Mouse (Mus musculus) right cerebral cortex, postnatal 4 days (tissue): ENCODE results near the gene Fxyd6.

ENCODE experiments used
- DNase-seq: peaks from one replicate; pipeline ENCODE4 v3.0.0-alpha.2; 2022

Fxyd6 gene

DNA sequence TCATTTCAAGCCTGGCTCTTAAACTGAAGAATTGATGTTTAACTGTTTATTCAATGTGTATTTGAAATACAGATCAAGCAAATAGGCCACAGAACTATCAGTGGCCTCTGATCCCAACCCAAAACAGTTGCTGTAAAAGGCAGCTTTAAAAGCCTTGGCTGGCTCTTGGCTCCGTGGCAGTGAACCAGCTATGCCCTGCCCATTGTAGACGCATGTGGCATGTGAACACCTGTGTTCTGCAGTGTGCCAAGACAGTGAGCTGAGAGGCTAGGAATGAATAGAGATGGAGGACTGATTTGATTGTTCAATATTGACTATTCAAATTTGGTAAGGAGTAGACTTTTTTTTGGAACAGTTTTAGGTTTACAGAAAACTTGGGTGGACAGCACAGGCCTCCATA, 6.9 kb downstream of the Fxyd6 start:
- DNase-seq, result no peak

- peak; percentile 37 for DNase-seq
These were observed 10.6 kb downstream of the Fxyd6 start for GRCm38 (mm10) chr9:45380411-45381251.

- DNase-seq, result peak; percentile 23
These were observed 12.4 kb downstream of the Fxyd6 start for GRCm38 (mm10) chr9:45382336-45382735.

- no peak for DNase-seq
These were observed 12.8 kb downstream of the Fxyd6 start for GRCm38 (mm10) chr9:45382834-45383233.

- DNase-seq, result no peak
These were observed 13.9 kb downstream of the Fxyd6 start for GRCm38 (mm10) chr9:45383883-45384282.

DNA sequence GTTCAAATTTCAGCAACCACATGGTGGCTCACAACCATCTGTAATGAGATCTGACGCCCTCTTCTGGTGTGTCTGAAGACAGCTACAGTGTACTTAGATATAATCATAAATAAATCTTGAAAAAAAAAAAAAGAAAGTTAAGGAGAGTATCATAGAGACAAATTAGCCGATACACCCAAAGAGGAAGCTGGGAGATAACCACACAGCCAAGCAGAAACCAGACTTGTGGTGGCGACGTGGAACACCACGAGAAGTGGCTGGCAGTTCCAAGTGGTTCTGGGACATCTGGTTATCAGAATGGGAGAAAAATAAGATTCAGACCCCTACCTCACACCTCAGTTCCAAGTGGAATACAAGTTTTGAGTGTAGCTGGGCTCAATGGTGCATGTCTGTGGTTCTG, 16.7 kb downstream of the Fxyd6 start:
- DNase-seq, result no peak

- DNase-seq, result peak; percentile 84
These were observed 18.5 kb downstream of the Fxyd6 start for GRCm38 (mm10) chr9:45388385-45388994.

- no peak for DNase-seq
These were observed 19.6 kb downstream of the Fxyd6 start for GRCm38 (mm10) chr9:45389596-45389995.

GRCm38 (mm10) chr9:45391299-45391698, 21.3 kb downstream of the Fxyd6 start:
- DNase-seq, result no peak

- DNase-seq, result no peak
These were observed 25.2 kb downstream of the Fxyd6 start for GRCm38 (mm10) chr9:45395218-45395617.

DNA sequence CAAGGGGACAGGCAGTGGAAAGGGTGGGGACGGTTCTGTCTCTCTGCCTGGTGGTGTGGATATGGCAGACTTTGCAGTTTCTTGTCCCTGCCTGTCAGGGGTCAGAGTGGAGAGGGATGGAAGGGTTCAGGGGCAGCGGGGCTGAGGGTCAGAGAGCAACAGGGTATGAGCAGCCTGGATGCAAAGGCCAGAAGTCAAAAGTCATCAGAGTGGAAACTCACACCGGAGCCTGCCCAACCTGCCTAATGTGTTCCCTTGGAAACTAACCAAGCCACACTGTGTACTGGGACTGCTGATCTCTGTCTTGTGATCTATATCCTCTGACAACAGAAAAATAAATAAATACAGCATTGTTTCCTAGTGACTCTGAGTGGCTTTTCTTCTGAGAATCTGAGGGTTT, 25.8 kb downstream of the Fxyd6 start:
- no peak for DNase-seq

- no peak for DNase-seq
These were observed 28.4 kb downstream of the Fxyd6 start for GRCm38 (mm10) chr9:45398336-45398735.

DNA sequence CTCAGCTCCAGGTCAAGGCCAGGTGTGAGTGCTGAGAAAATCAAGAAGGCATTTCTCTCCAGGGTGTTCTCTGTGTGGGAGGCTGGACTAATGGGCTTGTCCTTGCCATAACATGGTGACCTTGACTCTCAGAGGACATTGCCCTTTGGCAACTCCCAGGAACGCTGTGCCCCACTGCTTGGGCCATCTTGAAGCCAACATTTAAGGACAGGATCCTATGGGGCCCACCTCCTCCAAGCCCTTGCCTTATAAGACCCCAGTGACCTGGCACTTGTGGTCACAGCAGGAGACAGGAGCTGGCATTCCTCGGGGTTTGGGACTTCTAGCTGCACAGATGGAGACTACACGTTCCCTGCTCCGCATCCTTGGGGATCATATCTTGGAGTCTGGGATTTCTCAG, 29.4 kb downstream of the Fxyd6 start, which contains the start of gene Fxyd2:
Gene Fxyd2, plus strand, starts transcription at position 236 of the 400 bp plus-strand sequence.
- DNase-seq, result no peak

- DNase-seq, result no peak
These were observed 31.9 kb downstream of the Fxyd6 start for GRCm38 (mm10) chr9:45401851-45402250.

DNA sequence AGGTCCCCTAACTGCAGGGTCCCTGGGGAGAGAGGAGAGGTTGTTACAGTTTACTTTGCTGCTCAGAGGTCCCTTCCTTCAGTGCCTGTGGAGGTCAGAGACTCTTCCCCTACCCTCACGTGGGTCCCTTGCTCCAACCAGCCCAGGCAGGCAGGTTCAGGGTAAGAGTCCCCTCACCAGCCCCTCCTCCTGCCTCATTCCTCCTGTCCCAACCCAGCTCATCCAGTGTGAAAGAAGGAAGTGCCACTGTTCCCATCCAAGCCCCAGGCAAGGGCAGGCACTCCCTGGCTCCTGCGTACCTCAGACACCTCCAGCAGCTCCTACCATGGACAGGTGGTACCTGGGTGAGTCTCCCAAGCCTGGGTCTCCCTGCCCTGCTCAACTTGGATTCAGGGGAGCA, 33.0 kb downstream of the Fxyd6 start:
- no peak for DNase-seq

GRCm38 (mm10) chr9:45405694-45406093, 35.7 kb downstream of the Fxyd6 start:
- no peak for DNase-seq

DNA sequence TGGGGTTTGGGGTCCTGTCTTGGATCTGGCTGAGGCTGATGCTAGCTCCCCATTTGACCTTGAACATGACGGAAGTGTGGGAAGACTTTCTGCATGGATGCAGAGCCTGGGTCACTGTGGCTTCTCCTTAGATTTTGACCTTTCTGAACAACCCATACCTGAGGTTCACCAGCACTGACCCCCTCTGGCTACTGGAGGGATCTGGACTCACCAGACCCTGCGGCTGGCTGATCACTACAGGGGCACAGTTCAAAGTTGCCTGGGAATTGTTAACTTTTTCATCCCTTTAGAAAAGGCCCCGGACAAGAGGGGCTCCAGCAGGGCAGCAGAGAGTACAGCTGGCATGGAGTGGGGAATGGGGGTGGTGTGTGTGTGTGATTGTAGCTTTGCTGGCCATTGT, 36.8 kb downstream of the Fxyd6 start:
- DNase-seq, result no peak

- DNase-seq, result peak; percentile 92
These were observed 38.0 kb downstream of the Fxyd6 start for GRCm38 (mm10) chr9:45407706-45408675.

- no peak for DNase-seq
These were observed 40.2 kb downstream of the Fxyd6 start for GRCm38 (mm10) chr9:45410193-45410592.

- peak; percentile 29 for DNase-seq
These were observed 40.6 kb downstream of the Fxyd6 start for GRCm38 (mm10) chr9:45410614-45411013.

DNA sequence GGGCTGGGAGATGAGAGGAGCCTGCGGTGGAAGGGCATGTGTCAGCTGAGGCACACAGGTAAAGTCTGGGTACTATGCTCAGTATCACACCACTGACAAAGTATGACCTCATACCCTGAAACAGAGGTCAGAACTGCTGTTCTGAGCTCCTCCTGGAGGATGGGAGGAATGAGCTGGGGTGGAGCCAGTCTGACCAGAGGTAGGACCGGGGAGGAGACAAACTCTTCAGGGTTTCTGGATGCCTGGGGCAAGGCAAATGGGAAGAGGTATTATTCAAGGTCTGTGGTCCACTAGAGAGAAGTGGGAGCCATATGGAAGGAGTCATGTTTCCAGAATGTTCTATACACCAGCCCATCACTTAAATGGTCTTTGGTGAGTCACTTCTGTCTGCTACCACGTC, 41.1 kb downstream of the Fxyd6 start:
- DNase-seq, result no peak

DNA sequence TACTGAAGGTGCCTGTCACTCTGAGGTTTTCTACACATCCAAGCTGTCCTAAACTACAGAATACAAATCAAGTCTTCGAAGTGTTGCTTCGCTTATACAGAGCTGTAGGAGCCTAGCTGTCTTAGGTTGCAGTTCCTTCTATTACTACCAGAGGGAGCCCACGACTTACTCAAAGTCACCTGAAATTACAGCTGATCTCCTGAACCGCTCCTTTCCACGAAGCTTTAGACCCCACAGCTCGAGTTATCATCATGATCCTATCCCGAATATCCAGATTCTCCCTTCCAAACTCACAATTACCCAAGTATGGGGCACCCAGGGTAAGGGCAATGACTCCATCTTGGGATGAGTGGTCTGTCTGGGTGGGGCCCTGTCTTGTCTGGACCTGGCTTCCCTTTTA, 41.8 kb downstream of the Fxyd6 start:
- no peak for DNase-seq

GRCm38 (mm10) chr9:45412287-45412686, 42.3 kb downstream of the Fxyd6 start:
- peak; percentile 98 for DNase-seq
